Mouse (Mus musculus) liver, adult 2 months (tissue): ENCODE measurements around the gene Socs4. TPM values are rescaled to one million over a fixed set of nuclear protein-coding genes. Genes with fewer than 3 reads are reported as not detected.

Experiments used
- DNase-seq: peaks from one replicate; pipeline ENCODE4 v3.0.0-alpha.2; 2011; ENCODE audit warnings: low read depth, low spot score; ENCODE audit errors: extremely low read depth
- H3K27ac ChIP-seq: fragments of 200-500 bp; replicated peaks from 2 replicates; pipeline ENCODE4 v1.5.1; 2012; ENCODE audit warnings: low read depth, mild to moderate bottlenecking, control low read depth, inconsistent platforms, low read length; ENCODE audit not compliant: insufficient read depth
- H3K27me3 ChIP-seq: fragments of 200-500 bp; 2 replicates; pipeline ENCODE4 v1.6.1; 2012; ENCODE audit warnings: mild to moderate bottlenecking, moderate library complexity, low read length, inconsistent platforms; ENCODE audit not compliant: control insufficient read depth, insufficient read depth
- H3K36me3 ChIP-seq: fragments of 200-500 bp; 2 replicates; pipeline ENCODE4 v1.6.1; 2012; ENCODE audit warnings: low read length, inconsistent platforms; ENCODE audit not compliant: control insufficient read depth, insufficient read depth
- H3K4me1 ChIP-seq: fragments of 200-500 bp; 2 replicates; pipeline ENCODE4 v1.6.1; 2011; ENCODE audit warnings: low read length; ENCODE audit not compliant: control insufficient read depth, insufficient read depth
- H3K4me3 ChIP-seq: fragments of 200-500 bp; 2 replicates; pipeline ENCODE4 v1.5.1; 2011; ENCODE audit warnings: low read depth, mild to moderate bottlenecking, control low read depth, low read length, moderate library complexity; ENCODE audit not compliant: insufficient read depth
- H3K79me2 ChIP-seq: fragments of 200-500 bp; 2 replicates; pipeline ENCODE4 v1.6.1; 2012; ENCODE audit warnings: inconsistent platforms, mild to moderate bottlenecking, low read length, moderate library complexity; ENCODE audit not compliant: control insufficient read depth, insufficient read depth
- H3K9ac ChIP-seq: fragments of 200-500 bp; 2 replicates; pipeline ENCODE4 v1.6.1; 2012; ENCODE audit warnings: low read depth, mild to moderate bottlenecking, control low read depth, inconsistent platforms, low read length
- CTCF ChIP-seq: fragments of 200-500 bp; IDR thresholded peaks from 2 replicates; pipeline ENCODE4 v1.5.1; 2011; ENCODE audit warnings: low read depth, low read length, control low read depth
- POLR2A ChIP-seq: fragments of 200-500 bp; IDR thresholded peaks from 2 replicates; pipeline ENCODE4 v1.6.1; 2011; ENCODE audit warnings: low read length, control low read depth; ENCODE audit not compliant: insufficient read depth; ENCODE audit errors: extremely low read depth
- WGBS: fragments of 180-500 bp; shearing (Covaris S2); methylation state at CpG from one replicate; pipeline ENCODE4 v1.1.7; 2018; 5-methylcytosine and 5-hydroxymethylcytosine counted together
- polyA plus RNA-seq: library from polyadenylated mRNA; depleted of rRNA; stranded (reverse); fragments of >200 nt; gene quantifications from 2 replicates; pipeline ENCODE4 v1.2.3, GENCODE M21; 2012; rRNA removed
- total RNA-seq: library from RNA; depleted of rRNA; stranded (reverse); fragments of >200 nt; gene quantifications from 2 replicates; pipeline ENCODE4 v1.2.3, GENCODE M21; 2014; rRNA removed

The Socs4 gene
- total and polyA plus RNA-seq, 2 experiments, result 2.1 to 8.3 TPM

GRCm38 (mm10) chr14:47331920-47332319 lies 55.2 kb downstream of the Socs4 start:
- 77% methylated on average over 5 of the region's 5 CpGs for WGBS
- DNase-seq, result no peak
- TF ChIP-seq POLR2A, result no peak
- TF ChIP-seq CTCF, result no peak

GRCm38 (mm10) chr14:47334819-47335218 lies 58.1 kb downstream of the Socs4 start:
- Histone ChIP-seq H3K4me3 (no peak overlapping the region), H3K79me2 (no peaks in the 10 kb centered on the region), H3K27ac (no peak overlapping the region), H3K27me3 (no peaks in the 10 kb centered on the region), H3K9ac (no peak overlapping the region), H3K36me3 (no peaks in the 10 kb centered on the region), H3K4me1 (no peaks in the 10 kb centered on the region)
- peak; percentile 45 for DNase-seq
- TF ChIP-seq POLR2A, result no peak
- TF ChIP-seq CTCF, result peak; percentile 76
- 77% methylated on average over 4 of the region's 4 CpGs for WGBS

More at GRCm38 (mm10) chr14:47331920-47332319, 55.2 kb downstream of the Socs4 start:
- no peaks in the 10 kb centered on the region for H3K79me2 ChIP-seq
- no peak overlapping the region for H3K27ac ChIP-seq
- no peaks in the 10 kb centered on the region for H3K36me3 ChIP-seq
- H3K4me3 ChIP-seq, result no peak overlapping the region
- H3K4me1 ChIP-seq, result no peaks in the 10 kb centered on the region
- H3K27me3 ChIP-seq, result no peaks in the 10 kb centered on the region
- no peak overlapping the region for H3K9ac ChIP-seq

GRCm38 (mm10) chr14:47335300-47335699 lies 58.6 kb downstream of the Socs4 start:
- H3K4me1 ChIP-seq, result no peaks in the 10 kb centered on the region
- H3K27me3 ChIP-seq, result no peaks in the 10 kb centered on the region
- DNase-seq, result no peak
- no peak overlapping the region for H3K4me3 ChIP-seq
- 89% methylated on average over 3 of the region's 3 CpGs for WGBS
- TF ChIP-seq POLR2A (no peak), CTCF (no peak)
- H3K9ac ChIP-seq, result no peak overlapping the region
- H3K36me3 ChIP-seq, result no peaks in the 10 kb centered on the region
- H3K27ac ChIP-seq, result no peak overlapping the region
- H3K79me2 ChIP-seq, result no peaks in the 10 kb centered on the region

- no peaks in the 10 kb centered on the region for H3K27me3 ChIP-seq
- no peak overlapping the region for H3K4me3 ChIP-seq
- no peak overlapping the region for H3K9ac ChIP-seq
- WGBS, result 85% methylated on average over 10 of the region's 10 CpGs
- no peak overlapping the region for H3K27ac ChIP-seq
- TF ChIP-seq CTCF (no peak), POLR2A (no peak)
- H3K4me1 ChIP-seq, result no peaks in the 10 kb centered on the region
- no peak for DNase-seq
- no peaks in the 10 kb centered on the region for H3K79me2 ChIP-seq
- no peaks in the 10 kb centered on the region for H3K36me3 ChIP-seq
Measured at GRCm38 (mm10) chr14:47340231-47340925, 63.6 kb downstream of the Socs4 start.

GRCm38 (mm10) chr14:47341811-47342291 lies 65.1 kb downstream of the Socs4 start:
- no peaks in the 10 kb centered on the region for H3K36me3 ChIP-seq
- no peaks in the 10 kb centered on the region for H3K27me3 ChIP-seq
- H3K79me2 ChIP-seq, result no peaks in the 10 kb centered on the region
- H3K9ac ChIP-seq, result no peak overlapping the region
- 87% methylated on average over 4 of the region's 4 CpGs for WGBS
- no peak overlapping the region for H3K27ac ChIP-seq
- no peak for TF ChIP-seq CTCF
- no peak for TF ChIP-seq POLR2A
- no peaks in the 10 kb centered on the region for H3K4me1 ChIP-seq
- no peak for DNase-seq
- H3K4me3 ChIP-seq, result no peak overlapping the region

Other genes with a start within 250 kb of the Socs4 start
- 195 and 200 TPM in 2 replicates for gene Gch1, start 87.5 kb upstream of the Socs4 start, total RNA-seq
- 133 TPM in 2 replicates for gene Gch1, start 87.5 kb upstream of the Socs4 start, polyA plus RNA-seq
- 1.0 and 1.3 TPM in 2 replicates for gene Wdhd1, start 74 bp upstream of the Socs4 start, total RNA-seq
- gene Wdhd1, start 74 bp upstream of the Socs4 start, polyA plus RNA-seq, result 0.21 and 0.24 TPM in 2 replicates
- gene Mapk1ip1l, start 21.3 kb downstream of the Socs4 start, total RNA-seq, result 22.2 and 25.6 TPM in 2 replicates
- gene Mapk1ip1l, start 21.3 kb downstream of the Socs4 start, polyA plus RNA-seq, result 33.6 and 35.4 TPM in 2 replicates
- 6.8 and 7.2 TPM in 2 replicates for gene Lgals3, start 90.8 kb downstream of the Socs4 start, total RNA-seq
- gene Lgals3, start 90.8 kb downstream of the Socs4 start, polyA plus RNA-seq, result 5.2 and 7.9 TPM in 2 replicates
- gene Dlgap5, start 141.5 kb downstream of the Socs4 start, total RNA-seq, result 0.74 and 1.2 TPM in 2 replicates
- gene Dlgap5, start 141.5 kb downstream of the Socs4 start, polyA plus RNA-seq, result 0.04 TPM in 1 of 2 replicates, not detected in the other
- gene Fbxo34, start 173.5 kb downstream of the Socs4 start, total RNA-seq, result 12.7 and 15.6 TPM in 2 replicates
- 7.3 and 9.7 TPM in 2 replicates for gene Fbxo34, start 173.5 kb downstream of the Socs4 start, polyA plus RNA-seq